Mouse (Mus musculus) heart, embryonic 16.5 days (tissue): Measurements from ENCODE around the gene Gpr18. TPM values are rescaled to one million over a fixed set of nuclear protein-coding genes. Genes with fewer than 3 reads are reported as not detected.

ENCODE experiments used
- ATAC-seq: fragments of 200-750 bp; cut with Nextera tagmentation; replicated peaks from 2 replicates; pipeline ENCODE4 v1.8.0; 2017; ENCODE audit warnings: moderate number of reproducible peaks; ENCODE audit not compliant: insufficient read depth, low FRiP score; ENCODE audit errors: extremely low read depth
- H3K27ac ChIP-seq: fragments of 300-500 bp; sonication (generic); 2 replicates; pipeline ENCODE4 v1.5.1; 2014; ENCODE audit warnings: mild to moderate bottlenecking, low read length, control low read depth, moderate library complexity
- H3K27me3 ChIP-seq: fragments of 300-500 bp; sonication (generic); 2 replicates; pipeline ENCODE4 v1.6.1; 2014; ENCODE audit warnings: low read length, mixed read lengths; ENCODE audit not compliant: control insufficient read depth, insufficient read depth
- H3K36me3 ChIP-seq: fragments of 300-500 bp; sonication (generic); 2 replicates; pipeline ENCODE4 v1.6.1; 2014; ENCODE audit not compliant: control insufficient read depth, insufficient read depth
- H3K4me1 ChIP-seq: fragments of 300-500 bp; sonication (generic); 2 replicates; pipeline ENCODE4 v1.6.1; 2014; ENCODE audit warnings: low read length, mixed read lengths; ENCODE audit not compliant: control insufficient read depth, insufficient read depth
- H3K4me2 ChIP-seq: fragments of 300-500 bp; sonication (generic); 2 replicates; pipeline ENCODE4 v1.6.1; 2014; ENCODE audit warnings: low read depth, mild to moderate bottlenecking, control low read depth, low read length
- H3K4me3 ChIP-seq: fragments of 300-500 bp; sonication (generic); 2 replicates; pipeline ENCODE4 v1.5.1; 2014; ENCODE audit warnings: mild to moderate bottlenecking, control low read depth, low read length
- H3K9ac ChIP-seq: fragments of 300-500 bp; sonication (generic); 2 replicates; pipeline ENCODE4 v1.6.1; 2014; ENCODE audit warnings: low read length, control low read depth
- H3K9me3 ChIP-seq: fragments of 300-500 bp; sonication (generic); replicated peaks from 2 replicates; pipeline ENCODE4 v1.6.1; 2016; ENCODE audit warnings: low read length; ENCODE audit not compliant: control insufficient read depth
- WGBS: fragments of 180-500 bp; shearing (Covaris S2); extraction: QIAGEN DNeasy Blood & Tissue Kit; methylation state at CpG from one replicate; pipeline ENCODE4 v1.1.7; 2014; 5-methylcytosine and 5-hydroxymethylcytosine counted together
- polyA plus RNA-seq: library from polyadenylated mRNA; unstranded; fragments of >200 nt; fragmentation: Nextera tagmentation; extraction: Ambion mirVana; gene quantifications from 2 replicates; pipeline ENCODE4 v1.2.1, GENCODE M21; 2015

Gpr18 gene
- polyA plus RNA-seq, 1 experiment from 2014 or later: 1.00 TPM

GRCm38 (mm10) chr14:121931594-121931993 is 16.0 kb upstream of the Gpr18 start:
- ATAC-seq: no peak
- WGBS: 93% methylated on average over 3 of the region's 3 CpGs
- Histone ChIP-seq H3K27ac (no peak overlapping the region), H3K4me3 (no peak overlapping the region), H3K4me2 (no peak overlapping the region), H3K4me1 (peaks cover 14% of the 10 kb centered on the region), H3K9ac (no peak overlapping the region; the same call in 1 of the 2 replicates), H3K36me3 (peaks cover 7% of the 10 kb centered on the region; the same call in 1 of the 2 replicates), H3K9me3 (peaks cover 14% of the 10 kb centered on the region), H3K27me3 (no peaks in the 10 kb centered on the region)

- peaks cover 14% of the 10 kb centered on the region for H3K4me1 ChIP-seq
- no peak overlapping the region for H3K27ac ChIP-seq
- H3K4me3 ChIP-seq: no peak overlapping the region
- H3K27me3 ChIP-seq: no peaks in the 10 kb centered on the region
- H3K9ac ChIP-seq: peak overlapping the region; percentile 16; the same call in 1 of the 2 replicates
- 59% methylated on average over 7 of the region's 7 CpGs for WGBS
- peaks cover 8% of the 10 kb centered on the region for H3K9me3 ChIP-seq
- peaks cover 7% of the 10 kb centered on the region; the same call in 1 of the 2 replicates for H3K36me3 ChIP-seq
- no peak for ATAC-seq
- no peak overlapping the region for H3K4me2 ChIP-seq
These were observed 15.3 kb upstream of the Gpr18 start for GRCm38 (mm10) chr14:121930731-121931383.

GRCm38 (mm10) chr14:121929243-121929951 is 13.8 kb upstream of the Gpr18 start:
- Histone ChIP-seq H3K9me3 (no peaks in the 10 kb centered on the region), H3K36me3 (0 out of 2 replicates have a peak, but pooled peaks cover 2% of the 10 kb centered on the region), H3K4me1 (peaks cover 14% of the 10 kb centered on the region), H3K4me3 (no peak overlapping the region), H3K9ac (no peak overlapping the region), H3K4me2 (no peak overlapping the region), H3K27me3 (no peaks in the 10 kb centered on the region), H3K27ac (peak overlapping the region; percentile 59)
- WGBS: 56% methylated on average over 12 of the region's 12 CpGs
- 0 out of 2 replicates have a peak, but pooled peaks have one; percentile 24 for ATAC-seq

GRCm38 (mm10) chr14:121928375-121929137 is 13.0 kb upstream of the Gpr18 start:
- Histone ChIP-seq H3K4me2 (no peak overlapping the region), H3K4me3 (no peak overlapping the region), H3K9ac (no peak overlapping the region), H3K27me3 (no peaks in the 10 kb centered on the region), H3K4me1 (peaks cover 14% of the 10 kb centered on the region), H3K27ac (peak overlapping the region; percentile 59), H3K36me3 (no peaks in the 10 kb centered on the region), H3K9me3 (no peaks in the 10 kb centered on the region)
- 51% methylated on average over 8 of the region's 8 CpGs for WGBS
- no peak for ATAC-seq

- no peak overlapping the region for H3K4me2 ChIP-seq
- H3K27ac ChIP-seq: no peak overlapping the region
- no peak for ATAC-seq
- peaks cover 12% of the 10 kb centered on the region for H3K4me1 ChIP-seq
- H3K9me3 ChIP-seq: no peaks in the 10 kb centered on the region
- H3K27me3 ChIP-seq: no peaks in the 10 kb centered on the region
- H3K36me3 ChIP-seq: no peaks in the 10 kb centered on the region
- WGBS: 90% methylated on average over 8 of the region's 8 CpGs
- no peak overlapping the region for H3K9ac ChIP-seq
- no peak overlapping the region for H3K4me3 ChIP-seq
These were observed 11.9 kb upstream of the Gpr18 start for GRCm38 (mm10) chr14:121927451-121927850.

- Histone ChIP-seq H3K9me3 (no peaks in the 10 kb centered on the region), H3K9ac (no peak overlapping the region), H3K4me2 (no peak overlapping the region), H3K4me3 (no peak overlapping the region), H3K36me3 (no peaks in the 10 kb centered on the region), H3K27ac (no peak overlapping the region), H3K4me1 (peaks cover 12% of the 10 kb centered on the region), H3K27me3 (no peaks in the 10 kb centered on the region)
- ATAC-seq: no peak
- WGBS: 82% methylated on average over 6 of the region's 6 CpGs
These were observed 11.3 kb upstream of the Gpr18 start for GRCm38 (mm10) chr14:121926901-121927300.

GRCm38 (mm10) chr14:121924876-121925275 is 9.3 kb upstream of the Gpr18 start:
- Histone ChIP-seq H3K36me3 (no peaks in the 10 kb centered on the region), H3K4me1 (peaks cover 15% of the 10 kb centered on the region), H3K4me3 (no peak overlapping the region), H3K27ac (no peak overlapping the region), H3K4me2 (no peak overlapping the region), H3K9ac (no peak overlapping the region), H3K27me3 (no peaks in the 10 kb centered on the region), H3K9me3 (no peaks in the 10 kb centered on the region)
- no peak for ATAC-seq
- WGBS: 67% methylated on average over 6 of the region's 6 CpGs

GRCm38 (mm10) chr14:121922731-121923130 is 7.2 kb upstream of the Gpr18 start:
- no peak for ATAC-seq
- Histone ChIP-seq H3K4me3 (no peak overlapping the region), H3K36me3 (no peaks in the 10 kb centered on the region), H3K4me2 (no peak overlapping the region), H3K4me1 (peaks cover 12% of the 10 kb centered on the region), H3K27ac (no peak overlapping the region), H3K9ac (no peak overlapping the region), H3K9me3 (no peaks in the 10 kb centered on the region), H3K27me3 (no peaks in the 10 kb centered on the region)
- WGBS: 56% methylated on average over 4 of the region's 4 CpGs

- WGBS: 91% methylated on average over 4 of the region's 4 CpGs
- Histone ChIP-seq H3K36me3 (no peaks in the 10 kb centered on the region), H3K27me3 (no peaks in the 10 kb centered on the region), H3K27ac (no peak overlapping the region), H3K4me3 (no peak overlapping the region), H3K4me2 (no peak overlapping the region), H3K9me3 (no peaks in the 10 kb centered on the region), H3K9ac (no peak overlapping the region), H3K4me1 (peaks cover 12% of the 10 kb centered on the region)
- ATAC-seq: no peak
These were observed 6.4 kb upstream of the Gpr18 start for GRCm38 (mm10) chr14:121922016-121922415.
